Mouse (Mus musculus): ENCODE measurements around the gene Sox1.

- TF ChIP-seq CTCF (conservative IDR thresholded peaks at IDR 0.05; ENCODE audit: low read length) = no peak
- no peak for TF ChIP-seq NANOG (IDR thresholded peaks at IDR 0.05; ENCODE audit: borderline replicate concordance, low read length)
Observed at GRCm38 (mm10) chr8:12400611-12401390, 5.7 kb downstream of the Sox1 start.
